Mouse (Mus musculus) gastrocnemius, adult 2 months (tissue): Measurements from ENCODE around the gene Arid1a. TPM values are rescaled to one million over a fixed set of nuclear protein-coding genes. Genes with fewer than 3 reads are reported as not detected.

Source experiments
- DNase-seq: peaks from one replicate; pipeline ENCODE4 v3.0.0; 2022
- H3K27ac ChIP-seq: fragments of 200-600 bp; 2 replicates; pipeline ENCODE4 v1.8.1; 2022; ENCODE audit warnings: mild to moderate bottlenecking
- H3K4me3 ChIP-seq: fragments of 200-600 bp; 2 replicates; pipeline ENCODE4 v1.8.1; 2022; ENCODE audit warnings: mild to moderate bottlenecking, moderate library complexity
- CTCF ChIP-seq: fragments of 200-600 bp; IDR thresholded peaks from 2 replicates; pipeline ENCODE4 v1.8.1; 2022; ENCODE audit warnings: antibody characterized with exemption, mild to moderate bottlenecking, moderate library complexity
- intact Hi-C: fragments of 180-260 bp; cut with DNase I; formaldehyde crosslinking; loops from one replicate; pipeline ENCODE4 v1.15.1; 2025
- total RNA-seq, 2 experiments: library from RNA; stranded (reverse); gene quantifications; 2 replicates each; pipeline ENCODE4 v1.2.3; 2021

Gene Arid1a
- total RNA-seq, 2 experiments from 2014 or later = 24.1 to 26.2 TPM

DNA sequence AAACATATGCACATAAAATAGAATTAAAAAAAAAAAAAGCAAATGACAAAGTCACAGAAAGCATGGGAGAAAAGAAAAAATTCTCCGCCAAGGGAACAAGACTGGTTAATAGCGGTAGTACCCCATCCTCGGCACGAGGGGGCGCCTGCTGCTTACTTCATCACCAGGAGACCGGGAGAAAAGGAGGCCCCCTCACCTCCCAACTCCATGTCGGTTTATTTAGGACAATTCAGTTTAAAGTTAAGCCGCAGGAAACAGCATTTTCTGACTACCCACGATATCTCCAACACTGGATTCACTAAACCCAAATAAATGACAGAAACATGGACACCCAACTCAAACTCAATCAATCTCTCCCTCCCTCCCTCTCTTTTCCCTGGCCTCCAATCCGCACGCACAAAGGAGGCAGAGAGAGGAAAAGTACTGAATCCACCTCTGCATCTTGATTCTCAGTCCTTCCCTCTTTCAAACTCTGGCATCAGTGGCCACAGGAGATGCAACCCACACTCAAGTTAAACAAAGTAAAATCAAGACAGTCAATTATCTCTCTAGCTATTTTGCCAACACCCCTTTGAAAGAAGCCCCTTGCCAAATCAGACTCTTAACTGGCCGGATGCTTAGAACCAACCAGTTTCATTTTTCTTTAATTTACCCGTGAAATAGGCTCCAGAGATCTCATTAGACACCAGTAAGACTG is 85.2 kb downstream of the Arid1a start:
- intact Hi-C loops = loop anchor here (1.0 kb wide), 1 partner anchor 158 kb away; no protein-coding TSS in a partner anchor
- peak; percentile 98 for TF ChIP-seq CTCF
- peak; percentile 87 for DNase-seq
- peak overlapping the region; percentile 85 for H3K4me3 ChIP-seq
- peak overlapping the region; percentile 100 for H3K27ac ChIP-seq

DNA sequence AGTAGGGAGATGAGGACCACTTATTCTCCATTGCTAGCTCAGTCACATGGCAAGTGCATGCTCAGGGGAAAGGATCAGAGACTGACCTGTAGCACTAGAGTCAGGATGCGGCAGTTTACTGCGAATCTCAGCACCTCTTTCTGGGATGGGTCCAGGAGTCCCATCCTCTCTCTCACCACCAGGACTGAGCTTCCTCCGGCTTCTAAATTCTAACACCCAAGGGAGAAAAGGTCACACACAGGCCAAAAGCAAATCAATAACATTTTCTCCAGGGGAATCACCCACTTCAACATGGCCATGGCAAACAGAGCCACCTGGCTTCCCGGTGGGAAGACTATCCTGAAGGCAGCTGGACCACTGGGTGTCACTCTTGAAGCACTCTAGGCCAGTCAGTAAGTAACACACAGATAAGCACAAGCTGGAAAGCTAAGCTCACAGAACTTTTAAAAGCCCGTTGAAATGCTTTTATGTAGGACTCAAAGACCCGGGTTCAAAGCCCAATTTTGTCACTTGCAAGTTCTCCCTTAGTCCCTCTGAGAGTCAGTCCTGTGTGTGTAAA is 86.8 kb downstream of the Arid1a start:
- intact Hi-C loops = loop anchor here (10.0 kb wide), 1 partner anchor 245 kb away; no protein-coding TSS in a partner anchor
- Histone ChIP-seq H3K4me3 (no peak overlapping the region), H3K27ac (peak overlapping the region; percentile 74)
- DNase-seq = peak; percentile 33
- TF ChIP-seq CTCF = peak; percentile 55

DNA sequence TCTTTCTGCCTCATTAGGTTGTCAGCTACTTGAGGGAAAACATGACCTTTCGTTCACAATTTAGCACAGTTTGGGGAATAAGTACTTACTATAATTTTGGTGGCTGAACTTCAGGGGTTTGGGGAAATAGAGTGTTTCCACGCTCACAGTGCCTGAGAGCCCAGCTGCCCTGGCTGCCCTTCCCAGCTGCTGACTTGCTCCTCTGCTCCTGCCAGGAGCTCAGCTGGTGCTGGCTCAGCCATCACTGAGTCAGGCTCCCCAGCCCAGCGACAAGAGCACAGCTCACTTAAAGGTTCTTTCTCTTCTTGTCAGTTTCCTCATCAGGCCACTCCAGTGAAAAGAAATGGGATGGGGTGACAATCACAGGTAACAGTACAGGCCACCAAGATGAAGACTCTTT is 88.0 kb downstream of the Arid1a start:
- no peak for TF ChIP-seq CTCF
- Histone ChIP-seq H3K27ac (peak overlapping the region; percentile 74), H3K4me3 (no peak overlapping the region)
- peak; percentile 86 for DNase-seq
- intact Hi-C loops = loop anchor here (10.0 kb wide), 1 partner anchor 246 kb away; no protein-coding TSS in a partner anchor

DNA sequence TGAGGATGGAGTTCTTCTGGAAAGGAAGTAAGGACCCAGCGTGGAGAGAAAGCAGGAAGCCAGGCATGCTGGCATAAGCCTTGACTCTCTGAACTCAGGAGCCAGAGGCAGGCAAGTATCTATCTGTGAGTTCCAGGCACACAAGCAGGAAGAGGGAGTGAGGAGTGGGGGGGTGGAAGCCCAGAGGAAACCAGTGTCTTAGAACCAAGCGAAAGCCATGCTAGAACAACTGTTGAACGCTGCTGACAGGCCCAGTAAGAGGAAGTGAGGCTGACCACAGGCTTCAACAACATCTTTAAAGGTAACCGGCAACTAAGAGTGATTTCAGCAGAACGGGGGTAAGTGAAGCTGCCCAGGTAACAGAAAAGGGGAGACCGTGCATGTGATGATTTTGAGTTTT is 90.4 kb downstream of the Arid1a start:
- 0 out of 2 replicates have a peak overlapping the region, but pooled peaks have one; percentile 20 for H3K27ac ChIP-seq
- DNase-seq = no peak
- no peak for TF ChIP-seq CTCF
- intact Hi-C loops = loop anchor here (10.0 kb wide), 1 partner anchor 249 kb away; no protein-coding TSS in a partner anchor
- H3K4me3 ChIP-seq = no peak overlapping the region

DNA sequence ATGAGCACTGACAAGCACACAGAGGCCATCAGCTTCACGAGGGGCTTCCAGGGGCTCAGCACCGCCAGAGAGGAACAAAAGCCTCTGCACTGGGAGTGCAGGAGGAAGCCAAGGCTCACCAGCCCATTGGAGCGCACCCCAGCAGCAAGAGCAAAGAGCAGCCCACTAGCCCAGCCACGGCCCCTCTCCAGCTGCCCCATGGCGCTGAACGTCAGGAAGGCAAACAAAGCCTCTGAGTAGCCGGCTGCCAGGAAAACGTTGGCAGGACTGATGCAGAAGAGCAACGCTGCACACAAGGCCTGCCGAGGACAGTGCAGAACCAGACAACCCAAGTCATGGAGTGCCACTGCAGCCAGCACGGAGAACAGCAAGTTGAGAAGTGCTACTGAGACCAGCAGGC is 91.5 kb downstream of the Arid1a start:
- no peak for TF ChIP-seq CTCF
- DNase-seq = no peak
- Histone ChIP-seq H3K27ac (no peak overlapping the region), H3K4me3 (no peak overlapping the region)
- intact Hi-C loops = loop anchor here (10.0 kb wide), 1 partner anchor 250 kb away; no protein-coding TSS in a partner anchor

DNA sequence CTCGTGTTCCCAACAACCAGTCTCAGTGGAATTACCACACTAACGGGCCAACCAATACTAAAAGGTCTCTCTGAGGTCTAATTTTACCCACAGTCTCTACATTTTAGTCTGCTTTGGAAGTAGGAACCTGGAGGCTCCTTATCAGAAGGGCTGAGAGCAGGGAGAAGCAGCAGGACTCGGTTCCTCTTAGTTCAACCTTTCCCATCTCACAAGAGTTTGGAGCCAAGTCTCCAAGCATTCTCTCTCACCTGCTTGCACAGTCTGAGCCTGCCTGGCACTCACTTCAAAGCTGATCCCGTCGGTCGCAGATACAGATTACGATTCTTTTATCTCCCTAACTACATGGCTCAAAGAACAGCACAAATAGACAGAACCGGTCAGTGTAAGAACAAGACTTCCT is 93.6 kb downstream of the Arid1a start:
- no peak for TF ChIP-seq CTCF
- no peak for DNase-seq
- no peak overlapping the region for H3K4me3 ChIP-seq
- H3K27ac ChIP-seq = no peak overlapping the region
- intact Hi-C loops = loop anchor here (10.0 kb wide), 1 partner anchor 252 kb away; no protein-coding TSS in a partner anchor

DNA sequence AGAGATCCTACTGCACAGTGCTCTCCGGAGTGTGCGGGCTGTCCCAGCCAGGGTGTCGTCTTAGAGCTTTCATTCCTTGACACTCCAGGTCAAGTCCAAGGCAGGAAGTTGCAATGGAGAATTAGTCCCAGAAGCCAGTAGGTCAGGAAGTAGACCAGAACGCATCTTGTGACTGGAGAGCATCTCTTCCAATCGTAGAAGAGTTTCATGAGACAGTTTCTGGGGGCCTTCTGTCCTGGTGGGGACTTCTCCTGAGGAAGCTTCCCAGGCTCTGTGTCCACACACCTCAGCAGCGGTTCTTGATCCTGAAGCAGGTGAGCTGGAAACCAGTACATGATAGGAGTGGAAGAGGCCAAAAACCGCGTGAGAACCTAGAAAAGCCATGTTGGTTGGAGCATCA is 94.1 kb downstream of the Arid1a start:
- no peak for DNase-seq
- Histone ChIP-seq H3K27ac (no peak overlapping the region; the same call in 1 of the 2 replicates), H3K4me3 (no peak overlapping the region)
- intact Hi-C loops = loop anchor here (10.0 kb wide), 1 partner anchor 252 kb away; no protein-coding TSS in a partner anchor
- no peak for TF ChIP-seq CTCF

DNA sequence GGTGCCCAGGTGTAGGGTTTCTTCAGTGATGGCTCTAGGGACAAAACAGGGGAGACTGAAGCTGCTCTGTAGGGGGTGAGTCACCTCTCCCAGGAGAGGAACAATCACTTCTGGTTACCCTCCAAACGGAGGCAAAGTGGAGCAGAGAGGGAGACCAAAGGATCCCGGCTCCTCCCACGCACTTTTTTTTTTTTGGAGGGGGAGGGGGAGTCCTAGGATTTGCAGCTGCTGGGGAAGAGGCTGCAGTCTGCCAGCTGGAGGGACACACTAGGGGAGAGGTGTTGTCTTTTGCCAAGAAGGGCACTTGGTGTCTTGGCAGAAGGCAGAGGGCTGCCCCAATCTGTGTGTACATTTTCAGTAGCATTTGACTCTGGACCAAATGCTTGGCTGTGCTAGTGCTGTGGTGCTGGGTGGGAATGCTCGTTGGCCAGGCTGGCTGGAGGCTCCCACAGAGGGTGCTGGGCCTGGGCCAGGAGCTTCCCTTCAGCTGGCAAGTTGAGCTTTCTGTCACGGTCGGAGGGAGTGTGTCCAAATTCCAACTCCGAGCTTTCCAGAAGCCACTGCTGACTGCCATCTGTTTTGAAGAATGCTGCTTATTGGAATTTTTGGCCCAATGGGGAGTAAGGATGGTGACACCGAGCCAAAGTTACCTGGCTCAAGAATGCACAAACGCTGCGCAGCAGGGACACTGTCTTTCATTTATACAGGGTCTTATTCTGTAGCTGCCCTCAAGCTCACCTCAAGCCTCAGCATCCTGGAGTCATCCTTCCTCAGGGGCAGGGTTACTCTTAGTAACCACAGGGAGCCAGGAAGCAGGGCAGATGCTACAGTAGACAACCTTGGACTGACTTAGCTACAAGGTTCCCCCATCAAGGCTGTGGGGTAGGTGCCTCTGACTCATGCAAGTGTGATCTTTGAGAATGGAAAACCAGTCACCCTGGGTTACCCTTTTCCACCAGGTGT is 96.1 kb downstream of the Arid1a start:
- Histone ChIP-seq H3K4me3 (peak overlapping the region; percentile 69), H3K27ac (peak overlapping the region; percentile 91)
- TF ChIP-seq CTCF = no peak
- peak; percentile 87 for DNase-seq
- intact Hi-C loops = loop anchor here (10.0 kb wide), 1 partner anchor 254 kb away; no protein-coding TSS in a partner anchor

DNA sequence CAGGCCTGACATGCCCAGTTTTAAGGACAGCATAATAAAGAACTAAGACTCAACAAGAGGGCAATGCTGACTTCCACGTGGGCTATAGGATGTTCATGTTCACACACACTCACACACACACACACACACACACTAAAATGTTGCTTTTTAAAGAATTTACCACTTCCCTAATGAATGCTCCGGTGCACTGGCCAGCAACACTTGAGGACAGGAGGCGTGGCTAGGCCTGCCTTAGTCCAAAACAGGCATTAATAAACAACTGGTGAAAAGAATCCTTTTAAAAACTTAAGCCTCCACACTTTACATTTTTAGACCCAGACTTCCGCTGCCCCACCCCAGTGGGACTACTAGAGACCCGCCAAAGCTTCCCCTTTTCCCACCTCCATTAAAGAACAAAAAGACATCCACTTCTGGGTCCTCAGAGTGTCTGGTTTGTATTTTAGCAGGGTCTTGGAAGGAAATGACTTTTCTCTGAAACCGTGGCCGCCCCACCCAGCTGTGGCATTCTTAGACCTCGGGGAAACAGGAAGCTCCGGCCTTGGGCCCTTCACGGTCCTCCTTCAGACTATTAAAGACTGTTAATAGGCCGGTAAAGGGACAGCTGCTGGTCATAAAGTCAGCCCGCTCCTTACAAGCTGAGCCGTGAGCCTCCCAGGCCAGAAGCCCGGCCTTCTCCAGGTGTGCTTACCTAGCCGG is 96.9 kb downstream of the Arid1a start:
- H3K27ac ChIP-seq = peak overlapping the region; percentile 91
- peak; percentile 67 for DNase-seq
- no peak for TF ChIP-seq CTCF
- intact Hi-C loops = loop anchor here (10.0 kb wide), 1 partner anchor 255 kb away; no protein-coding TSS in a partner anchor
- peak overlapping the region; percentile 69 for H3K4me3 ChIP-seq

DNA sequence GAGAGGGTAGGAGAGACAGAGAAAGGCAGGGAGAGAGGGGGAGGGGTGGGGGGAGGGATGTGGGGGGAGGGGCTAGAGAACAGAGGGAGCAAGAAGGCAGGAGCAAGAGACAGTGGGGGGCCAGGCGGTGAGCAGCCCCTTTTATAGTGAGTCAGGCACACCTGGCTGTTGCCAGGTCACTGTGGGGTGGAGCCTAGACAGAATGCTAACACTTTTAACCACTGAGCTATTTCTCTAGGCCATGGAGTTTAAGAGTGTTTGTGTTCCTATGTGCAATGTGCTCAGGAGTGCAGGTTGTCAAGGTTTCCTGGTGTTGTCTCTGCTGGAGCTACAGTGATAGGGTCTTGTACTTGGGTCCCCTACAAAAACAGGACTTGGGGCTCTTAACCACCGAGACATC is 97.8 kb downstream of the Arid1a start:
- intact Hi-C loops = no loop called here
- H3K27ac ChIP-seq = peak overlapping the region; percentile 91
- peak overlapping the region; percentile 69; the same call in 1 of the 2 replicates for H3K4me3 ChIP-seq
- no peak for DNase-seq
- no peak for TF ChIP-seq CTCF

DNA sequence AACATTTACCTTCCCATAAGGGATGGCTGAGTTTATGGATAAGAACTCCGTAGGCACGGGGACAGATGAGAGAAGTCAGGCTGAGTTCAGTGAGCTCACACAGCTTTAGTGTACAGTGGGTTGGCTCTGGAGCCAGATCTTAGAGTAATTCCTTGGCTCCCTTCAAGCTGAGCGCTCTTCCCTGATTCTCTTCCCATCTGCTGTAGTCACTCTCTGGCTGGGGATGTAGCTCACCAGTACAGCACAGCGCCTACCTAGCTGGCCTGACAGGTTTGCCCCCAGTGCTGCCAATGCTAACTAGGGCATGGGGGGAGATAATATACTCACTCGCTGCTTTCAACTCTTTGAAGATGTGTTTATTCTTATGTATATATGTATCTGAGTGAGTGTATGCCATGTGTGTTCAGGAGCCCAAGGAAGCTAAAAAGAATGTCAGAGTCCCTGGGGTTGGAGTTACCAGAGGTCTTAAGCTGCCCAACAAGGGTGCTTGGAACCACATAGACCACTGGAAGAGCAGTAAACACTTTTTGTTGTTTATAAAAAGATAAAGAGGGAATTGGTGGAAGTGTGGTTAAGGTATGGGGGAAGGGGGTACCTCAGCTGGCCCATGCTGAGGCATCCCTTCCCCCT is 98.6 kb downstream of the Arid1a start:
- intact Hi-C loops = no loop called here
- Histone ChIP-seq H3K4me3 (no peak overlapping the region), H3K27ac (no peak overlapping the region)
- no peak for TF ChIP-seq CTCF
- DNase-seq = no peak
